Mouse (Mus musculus) olfactory bulb, adult 2 months (tissue): ENCODE measurements at regions not wholly inside any gene's neighbourhood (a gene's known extent, or its start where the extent isn't known, plus 50 kb on each side); places are given as distances from the start of the nearest gene placed in this dataset.

Source experiments
- CTCF ChIP-seq: fragments of 200-500 bp; IDR thresholded peaks from 2 replicates; pipeline ENCODE4 v1.5.1; 2012; ENCODE audit warnings: low read depth, mild to moderate bottlenecking, low read length, moderate library complexity; ENCODE audit not compliant: insufficient read depth
- POLR2A ChIP-seq: fragments of 200-500 bp; IDR thresholded peaks from 2 replicates; pipeline ENCODE4 v1.6.1; 2012; ENCODE audit warnings: mild to moderate bottlenecking, low read depth, low read length, moderate library complexity; ENCODE audit not compliant: insufficient read depth

DNA sequence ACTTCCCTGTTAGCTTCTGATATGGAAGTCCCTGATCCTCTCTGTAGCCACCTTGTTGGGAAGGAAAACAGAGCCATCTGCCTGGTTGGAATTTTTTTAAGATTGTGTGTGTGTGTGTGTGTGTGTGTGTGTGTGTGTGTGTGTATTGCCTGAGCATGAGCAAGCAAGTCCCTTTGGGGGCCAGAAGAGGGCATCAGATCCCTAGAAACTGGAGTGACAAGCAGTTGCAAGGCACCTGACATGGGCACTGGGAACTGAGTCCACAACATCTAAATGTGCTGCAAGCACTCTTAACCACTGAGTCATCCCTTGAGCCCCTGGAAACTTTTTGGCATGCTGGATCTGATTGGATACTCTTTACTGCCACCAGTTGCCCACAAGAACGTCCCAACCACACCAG is 201.4 kb downstream of the Xxylt1 start:
- TF ChIP-seq POLR2A: no peak
- no peak for TF ChIP-seq CTCF
